Mouse (Mus musculus) hematopoietic stem cell, adult 5-6 weeks (primary cell): Measurements from ENCODE around the gene C1s2. TPM values are rescaled to one million over a fixed set of nuclear protein-coding genes. Genes with fewer than 3 reads are reported as not detected.
A peak's percentile ranks its signal among the peaks of the same experiment; 100 is the strongest.
"Not testable (repeated sequence)": the region's sequence is repeated elsewhere in the genome, so short reads cannot be mapped to it uniquely, and the experiment has no call there.

Experiments
- ATAC-seq, 2 experiments: fragments of 125-278 bp in 1 of 2; replicated peaks in 1 of 2; 2 replicates each; pipeline ENCODE4 v1.8.0; 2016 to 2017; ENCODE audit warnings: inconsistent platforms in 2 of 2, mild to moderate bottlenecking in 2 of 2, moderate number of reproducible peaks in 2 of 2, low read depth in 1 of 2, moderate TSS enrichment in 1 of 2; ENCODE audit not compliant: low FRiP score in 2 of 2, poor library complexity in 2 of 2, severe bottlenecking in 2 of 2, insufficient read depth in 1 of 2, low TSS enrichment in 1 of 2
- total RNA-seq: library from RNA; stranded (forward); fragments of 172-1452, 232-1000 nt; gene quantifications from 2 replicates; pipeline ENCODE4 v1.2.3, GENCODE M21; 2017

Gene C1s2
- total RNA-seq, result not detected in 2 replicates

GRCm38 (mm10) chr6:124635985-124636384 lies at the start of gene C1s2:
C1s2 (minus strand) TSS chr6:124636085.
- not testable (repeated sequence) for ATAC-seq

- peak in 1 of 2 experiments; percentile 12; a peak in 1 of 4 replicates for ATAC-seq
Measured at GRCm38 (mm10) chr6:124683591-124684417, 47.9 kb upstream of the C1s2 start.

- ATAC-seq, result not testable (repeated sequence)
Measured at GRCm38 (mm10) chr6:124682291-124682690, 46.4 kb upstream of the C1s2 start.

- ATAC-seq, result no peak
Measured at GRCm38 (mm10) chr6:124679486-124679885, 43.6 kb upstream of the C1s2 start.

GRCm38 (mm10) chr6:124678769-124679168 lies 42.9 kb upstream of the C1s2 start:
- no peak for ATAC-seq

GRCm38 (mm10) chr6:124676171-124676570 lies 40.3 kb upstream of the C1s2 start:
- no peak for ATAC-seq

GRCm38 (mm10) chr6:124674591-124674990 lies 38.7 kb upstream of the C1s2 start:
- ATAC-seq, result no peak

GRCm38 (mm10) chr6:124673619-124674018 lies 37.7 kb upstream of the C1s2 start:
- ATAC-seq, result no peak

- ATAC-seq, result no peak
Measured at GRCm38 (mm10) chr6:124672100-124672499, 36.2 kb upstream of the C1s2 start.

- no peak for ATAC-seq
Measured at GRCm38 (mm10) chr6:124670281-124670900, 34.5 kb upstream of the C1s2 start.

GRCm38 (mm10) chr6:124669234-124669859 lies 33.5 kb upstream of the C1s2 start:
- no peak for ATAC-seq

- no peak for ATAC-seq
Measured at GRCm38 (mm10) chr6:124665011-124665410, 29.1 kb upstream of the C1s2 start.

GRCm38 (mm10) chr6:124664256-124664655 lies 28.4 kb upstream of the C1s2 start:
- no peak for ATAC-seq

- no peak for ATAC-seq
Measured at GRCm38 (mm10) chr6:124663424-124663795, 27.5 kb upstream of the C1s2 start.

- peak; percentile 92 to 96 for ATAC-seq
Measured at GRCm38 (mm10) chr6:124662477-124663423, 26.9 kb upstream of the C1s2 start, which contains the start of gene Lpcat3. Lpcat3 (plus strand) TSS chr6:124663027.

- ATAC-seq, result no peak
Measured at GRCm38 (mm10) chr6:124661995-124662394, 26.1 kb upstream of the C1s2 start.

- no peak for ATAC-seq
Measured at GRCm38 (mm10) chr6:124661156-124661806, 25.4 kb upstream of the C1s2 start.
